Mouse (Mus musculus) testis, adult 2 months (tissue): ENCODE measurements around the gene Txlng.
"Not testable (repeated sequence)": the region's sequence is repeated elsewhere in the genome, so short reads cannot be mapped to it uniquely, and the experiment has no call there.

Experiments used
- CTCF ChIP-seq: fragments of 200-500 bp; IDR thresholded peaks from 2 replicates; pipeline ENCODE4 v1.5.1; 2012; ENCODE audit warnings: low read depth, mild to moderate bottlenecking, inconsistent platforms, low read length, moderate library complexity; ENCODE audit not compliant: control insufficient read depth, insufficient read depth, insufficient replicate concordance
- POLR2A ChIP-seq: fragments of 200-500 bp; IDR thresholded peaks from 2 replicates; pipeline ENCODE4 v1.6.1; 2012; ENCODE audit warnings: low read depth, mild to moderate bottlenecking, inconsistent platforms, low read length, moderate library complexity; ENCODE audit not compliant: control insufficient read depth

DNA sequence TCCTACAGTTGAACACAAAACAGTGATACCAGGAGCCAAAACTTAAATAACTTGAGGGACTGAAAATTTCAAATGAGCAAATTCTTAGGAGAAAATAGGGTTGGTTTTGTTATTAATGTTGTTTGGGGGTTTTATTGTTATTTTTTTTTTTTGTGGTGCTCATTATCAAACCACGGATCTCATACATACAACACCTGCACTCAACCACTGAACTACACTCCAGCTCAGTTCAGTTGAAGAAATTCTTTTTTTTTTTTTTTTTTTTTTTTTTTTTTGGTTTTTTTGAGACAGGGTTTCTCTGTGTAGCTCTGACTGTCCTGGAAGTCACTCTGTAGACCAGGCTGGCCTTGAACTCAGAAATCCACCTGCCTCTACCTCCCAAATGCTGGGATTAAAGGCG is 1.1 kb upstream of the Txlng start:
- TF ChIP-seq CTCF, POLR2A: not testable (repeated sequence)
